Mouse (Mus musculus): ENCODE measurements at regions not wholly inside any gene's neighbourhood (a gene's known extent, or its start where the extent isn't known, plus 50 kb on each side); places are given as distances from the start of the nearest gene placed in this dataset.

GRCm38 (mm10) chr9:115504789-115505188, 194.6 kb upstream of the Stt3b start:
- H3K27ac ChIP-seq (ENCODE audit: insufficient read depth, low read length), result no peak overlapping the region
- no peaks in the 10 kb centered on the region for H3K4me1 ChIP-seq (ENCODE audit: control insufficient read depth, insufficient read depth, low read length)
- H3K36me3 ChIP-seq (ENCODE audit: control insufficient read depth, insufficient read depth, low read length, poor library complexity, severe bottlenecking), result no peaks in the 10 kb centered on the region
- no peak overlapping the region for H3K9ac ChIP-seq (ENCODE audit: low read depth, poor library complexity, severe bottlenecking)
- no peak overlapping the region for H3K4me3 ChIP-seq (ENCODE audit: low read depth, low read length)
- H3K9me3 ChIP-seq (replicated peaks; ENCODE audit: control insufficient read depth, insufficient read depth, low read length, poor library complexity, severe bottlenecking), result no peaks in the 10 kb centered on the region
- no peak for TF ChIP-seq POLR2A (IDR thresholded peaks at IDR 0.05; ENCODE audit: insufficient read depth, low read length)
- H3K27me3 ChIP-seq (ENCODE audit: control insufficient read depth, insufficient read depth, low read length, poor library complexity, severe bottlenecking), result no peaks in the 10 kb centered on the region

- H3K27me3 ChIP-seq (ENCODE audit: control insufficient read depth, insufficient read depth, low read length, poor library complexity, severe bottlenecking), result no peaks in the 10 kb centered on the region
- no peak overlapping the region for H3K9ac ChIP-seq (ENCODE audit: low read depth, poor library complexity, severe bottlenecking)
- no peak overlapping the region for H3K4me3 ChIP-seq (ENCODE audit: low read depth, low read length)
- H3K27ac ChIP-seq (ENCODE audit: insufficient read depth, low read length), result no peak overlapping the region
- H3K4me1 ChIP-seq (ENCODE audit: control insufficient read depth, insufficient read depth, low read length), result no peaks in the 10 kb centered on the region
- no peak for TF ChIP-seq CTCF (IDR thresholded peaks at IDR 0.05; ENCODE audit: low read depth, low read length)
- TF ChIP-seq EP300 (IDR thresholded peaks at IDR 0.05; ENCODE audit: insufficient read depth, low read depth, low read length), result no peak
- no peak for TF ChIP-seq POLR2A (IDR thresholded peaks at IDR 0.05; ENCODE audit: insufficient read depth, low read length)
- no peaks in the 10 kb centered on the region for H3K36me3 ChIP-seq (ENCODE audit: control insufficient read depth, insufficient read depth, low read length, poor library complexity, severe bottlenecking)
- no peaks in the 10 kb centered on the region for H3K9me3 ChIP-seq (replicated peaks; ENCODE audit: control insufficient read depth, insufficient read depth, low read length, poor library complexity, severe bottlenecking)
These were observed 197.0 kb upstream of the Stt3b start for GRCm38 (mm10) chr9:115507131-115507689.

GRCm38 (mm10) chr9:115512835-115513629, 202.8 kb upstream of the Stt3b start:
- H3K27me3 ChIP-seq (ENCODE audit: control insufficient read depth, insufficient read depth, low read length, poor library complexity, severe bottlenecking), result no peaks in the 10 kb centered on the region
- peaks cover 4% of the 10 kb centered on the region for H3K4me1 ChIP-seq (ENCODE audit: control insufficient read depth, insufficient read depth, low read length)
- H3K36me3 ChIP-seq (ENCODE audit: control insufficient read depth, insufficient read depth, low read length, poor library complexity, severe bottlenecking), result no peaks in the 10 kb centered on the region
- H3K9me3 ChIP-seq (replicated peaks; ENCODE audit: control insufficient read depth, insufficient read depth, low read length, poor library complexity, severe bottlenecking), result no peaks in the 10 kb centered on the region
- H3K27ac ChIP-seq (ENCODE audit: insufficient read depth, low read length), result no peak overlapping the region
- H3K4me3 ChIP-seq (ENCODE audit: low read depth, low read length), result no peak overlapping the region
- TF ChIP-seq POLR2A (IDR thresholded peaks at IDR 0.05; ENCODE audit: insufficient read depth, low read length), result no peak
- TF ChIP-seq CTCF (IDR thresholded peaks at IDR 0.05; ENCODE audit: low read depth, low read length), result no peak
- no peak for TF ChIP-seq EP300 (IDR thresholded peaks at IDR 0.05; ENCODE audit: insufficient read depth, low read depth, low read length)
- H3K9ac ChIP-seq (ENCODE audit: low read depth, poor library complexity, severe bottlenecking), result no peak overlapping the region

- Histone ChIP-seq H3K9me3 (replicated peaks; ENCODE audit: control insufficient read depth, insufficient read depth, low read length, poor library complexity, severe bottlenecking) (no peaks in the 10 kb centered on the region), H3K4me1 (ENCODE audit: control insufficient read depth, insufficient read depth, low read length) (no peaks in the 10 kb centered on the region), H3K27me3 (ENCODE audit: control insufficient read depth, insufficient read depth, low read length, poor library complexity, severe bottlenecking) (no peaks in the 10 kb centered on the region), H3K27ac (ENCODE audit: insufficient read depth, low read length) (no peak overlapping the region), H3K4me3 (ENCODE audit: low read depth, low read length) (no peak overlapping the region), H3K9ac (ENCODE audit: low read depth, poor library complexity, severe bottlenecking) (no peak overlapping the region), H3K36me3 (ENCODE audit: control insufficient read depth, insufficient read depth, low read length, poor library complexity, severe bottlenecking) (no peaks in the 10 kb centered on the region)
- TF ChIP-seq POLR2A (IDR thresholded peaks at IDR 0.05; ENCODE audit: insufficient read depth, low read length) (no peak), EP300 (IDR thresholded peaks at IDR 0.05; ENCODE audit: insufficient read depth, low read depth, low read length) (no peak), CTCF (IDR thresholded peaks at IDR 0.05; ENCODE audit: low read depth, low read length) (no peak)
These were observed 207.7 kb upstream of the Stt3b start for GRCm38 (mm10) chr9:115517903-115518302.

- no peaks in the 10 kb centered on the region for H3K27me3 ChIP-seq (ENCODE audit: control insufficient read depth, insufficient read depth, low read length, poor library complexity, severe bottlenecking)
- H3K9me3 ChIP-seq (replicated peaks; ENCODE audit: control insufficient read depth, insufficient read depth, low read length, poor library complexity, severe bottlenecking), result no peaks in the 10 kb centered on the region
- no peaks in the 10 kb centered on the region for H3K36me3 ChIP-seq (ENCODE audit: control insufficient read depth, insufficient read depth, low read length, poor library complexity, severe bottlenecking)
- H3K27ac ChIP-seq (ENCODE audit: insufficient read depth, low read length), result no peak overlapping the region
- H3K4me3 ChIP-seq (ENCODE audit: low read depth, low read length), result no peak overlapping the region
- no peak for TF ChIP-seq POLR2A (IDR thresholded peaks at IDR 0.05; ENCODE audit: insufficient read depth, low read length)
- H3K4me1 ChIP-seq (ENCODE audit: control insufficient read depth, insufficient read depth, low read length), result no peaks in the 10 kb centered on the region
- H3K9ac ChIP-seq (ENCODE audit: low read depth, poor library complexity, severe bottlenecking), result no peak overlapping the region
These were observed 213.9 kb upstream of the Stt3b start for GRCm38 (mm10) chr9:115524161-115524560.

GRCm38 (mm10) chr9:115524591-115524990, 214.4 kb upstream of the Stt3b start:
- no peaks in the 10 kb centered on the region for H3K9me3 ChIP-seq (replicated peaks; ENCODE audit: control insufficient read depth, insufficient read depth, low read length, poor library complexity, severe bottlenecking)
- TF ChIP-seq POLR2A (IDR thresholded peaks at IDR 0.05; ENCODE audit: insufficient read depth, low read length) (no peak), EP300 (IDR thresholded peaks at IDR 0.05; ENCODE audit: insufficient read depth, low read depth, low read length) (no peak), CTCF (IDR thresholded peaks at IDR 0.05; ENCODE audit: low read depth, low read length) (no peak)
- no peaks in the 10 kb centered on the region for H3K27me3 ChIP-seq (ENCODE audit: control insufficient read depth, insufficient read depth, low read length, poor library complexity, severe bottlenecking)
- no peaks in the 10 kb centered on the region for H3K4me1 ChIP-seq (ENCODE audit: control insufficient read depth, insufficient read depth, low read length)
- no peak overlapping the region for H3K4me3 ChIP-seq (ENCODE audit: low read depth, low read length)
- no peaks in the 10 kb centered on the region for H3K36me3 ChIP-seq (ENCODE audit: control insufficient read depth, insufficient read depth, low read length, poor library complexity, severe bottlenecking)
- no peak overlapping the region for H3K9ac ChIP-seq (ENCODE audit: low read depth, poor library complexity, severe bottlenecking)
- H3K27ac ChIP-seq (ENCODE audit: insufficient read depth, low read length), result no peak overlapping the region

All from ES-Bruce4 (cell line).